Mouse (Mus musculus): ENCODE data around the gene Gm20431. TPM values are rescaled to one million over a fixed set of nuclear protein-coding genes. Genes with fewer than 3 reads are reported as not detected.

The Gm20431 gene
- polyA plus RNA-seq, 1 experiment: 15.3 TPM

DNA sequence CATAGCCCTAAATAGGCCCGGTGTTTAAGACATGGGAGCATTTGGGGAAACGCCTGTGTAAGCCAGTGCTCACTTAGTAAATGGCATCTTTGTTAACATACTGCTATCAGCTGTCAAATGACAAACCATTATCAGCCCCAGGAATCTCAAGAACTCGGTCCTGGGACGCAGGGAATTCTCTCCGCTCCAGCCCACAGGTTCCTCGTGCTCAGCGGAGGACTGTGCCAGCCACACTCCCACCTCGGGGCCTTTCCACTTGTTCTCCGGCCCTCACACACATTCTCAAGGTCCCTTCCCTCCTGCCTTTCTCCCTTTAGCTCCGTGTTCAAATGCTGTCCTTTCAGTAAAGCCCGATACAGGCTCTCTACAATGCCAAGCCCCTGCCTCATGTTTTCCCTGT, 2.6 kb downstream of the Gm20431 start:
- H3K4me1 ChIP-seq (replicated peaks; ENCODE audit: control insufficient read depth, insufficient read depth, low read length): peaks cover 61% of the 10 kb centered on the region
- H3K27ac ChIP-seq (ENCODE audit: control insufficient read depth, insufficient read depth, low read length): no peak overlapping the region
- no peaks in the 10 kb centered on the region for H3K27me3 ChIP-seq (ENCODE audit: control insufficient read depth, insufficient read depth, low read length)
- TF ChIP-seq CTCF (IDR thresholded peaks at IDR 0.05; ENCODE audit: borderline replicate concordance, control insufficient read depth, extremely low read depth, insufficient read depth, low read length, poor library complexity): no peak
- no peak for TF ChIP-seq POLR2A (IDR thresholded peaks at IDR 0.05; ENCODE audit: control insufficient read depth, extremely low read depth, insufficient read depth, low read length, poor library complexity)
- no peak overlapping the region for H3K4me3 ChIP-seq (ENCODE audit: control insufficient read depth, insufficient read depth, low read length)
- H3K36me3 ChIP-seq (ENCODE audit: control insufficient read depth, insufficient read depth, low read length): peaks cover 6% of the 10 kb centered on the region; the same call in 1 of the 2 replicates
- DNase-seq: no peak
- WGBS: 91% methylated on average over 11 of the region's 11 CpGs

- peaks cover 9% of the 10 kb centered on the region; the same call in 1 of the 2 replicates for H3K36me3 ChIP-seq (ENCODE audit: control insufficient read depth, insufficient read depth, low read length)
- WGBS: 94% methylated on average over 4 of the region's 4 CpGs
- peaks cover 61% of the 10 kb centered on the region for H3K4me1 ChIP-seq (replicated peaks; ENCODE audit: control insufficient read depth, insufficient read depth, low read length)
- no peak for DNase-seq
- no peak overlapping the region for H3K27ac ChIP-seq (ENCODE audit: control insufficient read depth, insufficient read depth, low read length)
- TF ChIP-seq CTCF (IDR thresholded peaks at IDR 0.05; ENCODE audit: borderline replicate concordance, control insufficient read depth, extremely low read depth, insufficient read depth, low read length, poor library complexity) (no peak), POLR2A (IDR thresholded peaks at IDR 0.05; ENCODE audit: control insufficient read depth, extremely low read depth, insufficient read depth, low read length, poor library complexity) (no peak)
- H3K27me3 ChIP-seq (ENCODE audit: control insufficient read depth, insufficient read depth, low read length): no peaks in the 10 kb centered on the region
- no peak overlapping the region for H3K4me3 ChIP-seq (ENCODE audit: control insufficient read depth, insufficient read depth, low read length)
These were observed 3.3 kb downstream of the Gm20431 start for GRCm38 (mm10) chr2:167657973-167658372.

- Histone ChIP-seq H3K27me3 (ENCODE audit: control insufficient read depth, insufficient read depth, low read length) (no peaks in the 10 kb centered on the region), H3K27ac (ENCODE audit: control insufficient read depth, insufficient read depth, low read length) (peak overlapping the region; percentile 94), H3K36me3 (ENCODE audit: control insufficient read depth, insufficient read depth, low read length) (peaks cover 9% of the 10 kb centered on the region; the same call in 1 of the 2 replicates), H3K4me1 (replicated peaks; ENCODE audit: control insufficient read depth, insufficient read depth, low read length) (peaks cover 54% of the 10 kb centered on the region), H3K4me3 (ENCODE audit: control insufficient read depth, insufficient read depth, low read length) (peak overlapping the region; percentile 76)
- TF ChIP-seq POLR2A (IDR thresholded peaks at IDR 0.05; ENCODE audit: control insufficient read depth, extremely low read depth, insufficient read depth, low read length, poor library complexity) (peak; percentile 62; the same call in 1 of the 2 replicates), CTCF (IDR thresholded peaks at IDR 0.05; ENCODE audit: borderline replicate concordance, control insufficient read depth, extremely low read depth, insufficient read depth, low read length, poor library complexity) (0 out of 2 replicates have a peak, but pooled peaks have one; percentile 22)
- peak; percentile 92 for DNase-seq
- 12% methylated on average over 16 of the region's 16 CpGs for WGBS
These were observed 4.4 kb downstream of the Gm20431 start for GRCm38 (mm10) chr2:167656629-167657478.

DNA sequence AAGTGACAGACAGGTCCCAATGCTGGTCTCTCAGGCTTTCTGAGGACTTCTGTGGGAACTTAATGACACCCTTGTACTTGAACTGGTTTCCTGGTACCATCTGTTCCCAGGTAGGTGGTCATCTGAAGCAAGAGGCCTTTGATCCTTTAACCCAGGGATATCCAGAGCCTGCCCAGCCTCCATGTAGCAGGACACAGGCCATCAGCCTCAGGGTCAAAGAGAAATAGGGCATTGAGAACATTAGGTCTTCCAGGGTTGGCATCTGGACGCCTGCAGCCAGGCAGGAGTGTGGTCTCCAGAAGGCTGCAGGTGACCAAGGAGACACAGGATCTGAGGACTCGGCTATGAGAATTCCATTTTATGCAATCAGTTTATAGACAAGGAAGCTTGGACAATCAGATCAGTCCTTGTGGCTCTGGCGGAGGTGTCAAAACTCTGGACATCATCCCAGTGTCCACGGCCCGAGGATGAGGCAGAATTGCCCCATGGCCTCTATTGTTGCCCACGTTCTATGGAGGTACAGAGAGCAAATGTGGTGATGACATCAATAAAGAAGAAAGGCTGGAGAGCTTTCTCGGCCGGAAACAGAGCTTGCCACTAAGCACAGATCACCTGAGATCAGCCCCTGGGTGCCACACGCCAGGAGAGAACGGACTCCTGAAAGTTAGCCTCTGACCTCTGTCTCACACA, 6.2 kb downstream of the Gm20431 start:
- WGBS: 91% methylated on average over 10 of the region's 10 CpGs
- Histone ChIP-seq H3K27me3 (ENCODE audit: control insufficient read depth, insufficient read depth, low read length) (no peaks in the 10 kb centered on the region), H3K27ac (ENCODE audit: control insufficient read depth, insufficient read depth, low read length) (no peak overlapping the region), H3K4me3 (ENCODE audit: control insufficient read depth, insufficient read depth, low read length) (no peak overlapping the region), H3K36me3 (ENCODE audit: control insufficient read depth, insufficient read depth, low read length) (peaks cover 14% of the 10 kb centered on the region), H3K4me1 (replicated peaks; ENCODE audit: control insufficient read depth, insufficient read depth, low read length) (peaks cover 44% of the 10 kb centered on the region)
- TF ChIP-seq CTCF (IDR thresholded peaks at IDR 0.05; ENCODE audit: borderline replicate concordance, control insufficient read depth, extremely low read depth, insufficient read depth, low read length, poor library complexity) (no peak), POLR2A (IDR thresholded peaks at IDR 0.05; ENCODE audit: control insufficient read depth, extremely low read depth, insufficient read depth, low read length, poor library complexity) (no peak)
- no peak for DNase-seq

GRCm38 (mm10) chr2:167652694-167653093, 8.6 kb downstream of the Gm20431 start:
- 91% methylated on average over 7 of the region's 7 CpGs for WGBS
- no peak for DNase-seq
- Histone ChIP-seq H3K27ac (ENCODE audit: control insufficient read depth, insufficient read depth, low read length) (no peak overlapping the region), H3K4me3 (ENCODE audit: control insufficient read depth, insufficient read depth, low read length) (no peak overlapping the region), H3K4me1 (replicated peaks; ENCODE audit: control insufficient read depth, insufficient read depth, low read length) (peaks cover 21% of the 10 kb centered on the region), H3K36me3 (ENCODE audit: control insufficient read depth, insufficient read depth, low read length) (peaks cover 14% of the 10 kb centered on the region), H3K27me3 (ENCODE audit: control insufficient read depth, insufficient read depth, low read length) (no peaks in the 10 kb centered on the region)
- no peak for TF ChIP-seq CTCF (IDR thresholded peaks at IDR 0.05; ENCODE audit: borderline replicate concordance, control insufficient read depth, extremely low read depth, insufficient read depth, low read length, poor library complexity)
- TF ChIP-seq POLR2A (IDR thresholded peaks at IDR 0.05; ENCODE audit: control insufficient read depth, extremely low read depth, insufficient read depth, low read length, poor library complexity): no peak

GRCm38 (mm10) chr2:167651622-167652021, 9.7 kb downstream of the Gm20431 start:
- peaks cover 12% of the 10 kb centered on the region for H3K4me1 ChIP-seq (replicated peaks; ENCODE audit: control insufficient read depth, insufficient read depth, low read length)
- H3K36me3 ChIP-seq (ENCODE audit: control insufficient read depth, insufficient read depth, low read length): peaks cover 14% of the 10 kb centered on the region
- no peak overlapping the region for H3K27ac ChIP-seq (ENCODE audit: control insufficient read depth, insufficient read depth, low read length)
- no peaks in the 10 kb centered on the region for H3K27me3 ChIP-seq (ENCODE audit: control insufficient read depth, insufficient read depth, low read length)
- no peak for DNase-seq
- no peak overlapping the region for H3K4me3 ChIP-seq (ENCODE audit: control insufficient read depth, insufficient read depth, low read length)
- TF ChIP-seq POLR2A (IDR thresholded peaks at IDR 0.05; ENCODE audit: control insufficient read depth, extremely low read depth, insufficient read depth, low read length, poor library complexity) (no peak), CTCF (IDR thresholded peaks at IDR 0.05; ENCODE audit: borderline replicate concordance, control insufficient read depth, extremely low read depth, insufficient read depth, low read length, poor library complexity) (no peak)
- 97% methylated on average over 9 of the region's 9 CpGs for WGBS

Data from thymus, adult 2 months (tissue).